Mouse (Mus musculus) mammary gland, adult 2 months (tissue): Measurements from ENCODE around the gene Slc35c2. TPM values are rescaled to one million over a fixed set of nuclear protein-coding genes. Genes with fewer than 3 reads are reported as not detected.

Experiments
- polyA plus RNA-seq: library from polyadenylated mRNA; depleted of rRNA; stranded (reverse); fragments of >200 nt; gene quantifications from 2 replicates; pipeline ENCODE4 v1.2.3, GENCODE M21; 2012; ENCODE audit warnings: low replicate concordance; rRNA removed

The Slc35c2 gene
- 78.4 and 86.8 TPM in 2 replicates for polyA plus RNA-seq

GRCm38 (mm10) chr2:165287202-165287984 lies at the start of gene Slc35c2:
Slc35c2 (minus strand) TSS chr2:165287869.

GRCm38 (mm10) chr2:165326304-165327190 lies 38.9 kb upstream of the Slc35c2 start, which contains the start of gene Elmo2:
Elmo2 (minus strand) TSS chr2:165326479.

DNA sequence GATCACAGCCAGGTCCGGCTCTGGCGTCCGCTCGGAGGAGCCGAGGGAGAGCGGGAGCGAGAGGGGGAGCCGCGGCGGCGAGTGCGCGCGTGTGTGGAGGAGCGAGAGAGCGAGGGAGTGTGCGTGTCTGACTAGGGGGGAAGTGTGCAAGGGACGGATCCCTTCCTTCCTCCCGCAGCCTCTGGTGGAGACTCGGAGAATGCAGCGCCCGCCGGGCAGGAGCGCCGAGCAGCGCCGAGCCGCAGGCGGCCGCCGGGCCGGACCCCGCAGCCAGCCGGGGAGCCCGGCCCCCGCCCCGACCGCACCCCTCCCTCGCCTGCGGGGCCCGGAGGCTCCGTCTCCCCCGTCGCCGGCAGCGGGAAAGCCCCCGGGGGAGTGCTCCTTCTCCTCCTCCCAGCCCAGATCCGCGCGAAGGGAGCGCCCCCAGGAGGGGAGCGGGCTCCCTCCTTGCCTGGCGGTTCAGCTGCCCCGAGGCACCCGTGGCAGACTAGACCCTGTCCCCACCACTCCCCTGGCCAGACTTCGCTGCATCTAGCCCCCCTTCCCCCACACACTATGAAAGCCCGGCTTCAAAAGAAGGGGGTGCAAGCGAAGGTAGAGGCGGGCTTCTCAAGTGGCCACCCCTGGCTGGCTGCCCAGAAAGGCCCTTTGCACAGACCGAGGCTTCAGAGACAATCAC lies 52.9 kb downstream of the Slc35c2 start, which contains the start of gene Cdh22:
Gene Cdh22, minus strand, starts transcription at position 241 of the 679 bp plus-strand sequence.

Other genes with a start within 250 kb of the Slc35c2 start
- 31.3 and 45.3 TPM in 2 replicates for gene Cd40, start 232.2 kb downstream of the Slc35c2 start, polyA plus RNA-seq
- not detected in 2 replicates for gene 1700025C18Rik, start 197.1 kb downstream of the Slc35c2 start, polyA plus RNA-seq
- 0.39 and 1.0 TPM in 2 replicates for gene Cdh22, start 53.0 kb downstream of the Slc35c2 start, polyA plus RNA-seq
- 77.5 and 109 TPM in 2 replicates for gene Elmo2, start 38.6 kb upstream of the Slc35c2 start, polyA plus RNA-seq
- not detected in 2 replicates for gene Zfp663, start 80.9 kb upstream of the Slc35c2 start, polyA plus RNA-seq
- 1.3 and 2.2 TPM in 2 replicates for gene Zfp334, start 100.4 kb upstream of the Slc35c2 start, polyA plus RNA-seq
- gene Ocstamp, start 112.5 kb upstream of the Slc35c2 start, polyA plus RNA-seq: 0.79 and 1.0 TPM in 2 replicates
- gene Slc13a3, start 185.4 kb upstream of the Slc35c2 start, polyA plus RNA-seq: 5.3 and 5.8 TPM in 2 replicates
- 19.2 and 28.1 TPM in 2 replicates for gene Trp53rka, start 205.5 kb upstream of the Slc35c2 start, polyA plus RNA-seq
- 6.5 and 7.3 TPM in 2 replicates for gene Slc2a10, start 215.9 kb upstream of the Slc35c2 start, polyA plus RNA-seq